Mouse (Mus musculus): Measurements from ENCODE around the gene Rhno1.

DNA sequence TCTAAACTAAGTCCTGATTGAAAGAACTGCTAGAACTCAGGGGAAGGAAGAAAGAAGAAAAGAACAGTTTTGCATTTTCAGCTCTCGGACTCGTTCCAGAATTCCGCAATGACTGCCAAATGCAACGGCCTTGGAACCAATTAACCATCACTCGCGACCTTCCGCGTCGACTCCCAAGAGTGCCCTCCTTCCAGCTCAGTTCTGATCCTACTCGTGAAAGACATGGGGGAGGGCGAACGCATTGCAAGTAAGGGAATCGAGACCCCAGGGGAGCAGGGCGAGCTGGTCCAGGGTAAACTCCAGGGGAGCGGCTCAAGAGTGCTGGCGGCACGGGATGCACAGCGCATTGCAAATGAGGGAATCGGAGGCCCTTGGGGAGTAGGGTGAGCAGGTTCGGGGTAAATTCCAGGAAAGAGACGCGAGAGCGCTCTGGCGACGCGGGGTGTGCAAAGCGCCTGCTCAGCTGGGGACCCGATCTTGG, 7.5 kb downstream of the Rhno1 start:
- no peak for TF ChIP-seq ZNF384 (IDR thresholded peaks at IDR 0.05; ENCODE audit: low read depth, low read length)
- TF ChIP-seq ZC3H11A (IDR thresholded peaks at IDR 0.05; ENCODE audit: borderline replicate concordance, low read depth, low read length) = no peak
- TF ChIP-seq HCFC1 (IDR thresholded peaks at IDR 0.05; ENCODE audit: borderline replicate concordance, insufficient read depth, low read length) = no peak

Measured in ES-E14 (cell line).